Mouse (Mus musculus) heart, adult 2 months (tissue): ENCODE measurements around the gene Cnot2.

ENCODE experiments used
- CTCF ChIP-seq: fragments of 200-600 bp; IDR thresholded peaks from 2 replicates; pipeline ENCODE4 v1.8.1; 2022; ENCODE audit warnings: antibody characterized with exemption, mild to moderate bottlenecking, moderate library complexity
- POLR2A ChIP-seq: fragments of 200-500 bp; IDR thresholded peaks from 2 replicates; pipeline ENCODE4 v1.6.1; 2011; ENCODE audit warnings: mild to moderate bottlenecking, low read depth, low read length, control low read depth; ENCODE audit not compliant: insufficient read depth

- TF ChIP-seq CTCF (no peak), POLR2A (no peak)
Measured at GRCm38 (mm10) chr10:116444371-116444770, 136.9 kb downstream of the Cnot2 start.
